Comparison of ENCODE assay signal across 8 mouse cellular contexts in genomic region chr17:35046681-35047455, GRCm38 (mm10). TPM values are rescaled to one million over a fixed set of nuclear protein-coding genes. Genes with fewer than 3 reads are reported as not detected.
A peak's percentile ranks its signal among the peaks of the same experiment; 100 is the strongest.
DNase-seq lines count a peak whose midpoint lies in the region; ATAC-seq lines count a peak whose summit lies in the region.

Gene Msh5, minus strand, starts transcription at chr17:35046745.

- H3K79me2 ChIP-seq in macrophage (ENCODE audit: inconsistent target): peaks cover 21% of the 10 kb centered on the region

- no peaks in the 10 kb centered on the region for H3K36me3 ChIP-seq in hindbrain, embryonic 15.5 days
- no peaks in the 10 kb centered on the region for H3K36me3 ChIP-seq in macrophage (ENCODE audit: inconsistent target)

- H3K4me1 ChIP-seq in hindbrain, embryonic 15.5 days (replicated peaks): peaks cover 27% of the 10 kb centered on the region

- no peaks in the 10 kb centered on the region for H3K9me3 ChIP-seq in hindbrain, embryonic 15.5 days

- DNase-seq in R1 (ENCODE audit: low read depth, low spot score): peak; percentile 100
- DNase-seq in cerebellum, postnatal 25 days: peak; percentile 95 to 98
- DNase-seq in frontal cortex, postnatal 25 days (ENCODE audit: low spot score in 2 of 2): peak; percentile 86 to 92
- DNase-seq in left cerebral cortex, adult 18-20 months (ENCODE audit: low spot score in 2 of 2): peak; percentile 86 to 89
- peak; percentile 91 for DNase-seq in right cerebral cortex, adult 18-20 months
- DNase-seq in urinary bladder, postnatal 10 days (ENCODE audit: low spot score): peak; percentile 84

- 3% methylated on average over 33 of the region's 33 CpGs for WGBS in hindbrain, embryonic 15.5 days
- WGBS in macrophage (ENCODE audit: missing documents): 0% methylated on average over 33 of the region's 33 CpGs

- ATAC-seq in hindbrain, embryonic 15.5 days (ENCODE audit: low FRiP score, low read depth): peak; percentile 98

- peak within 1 kb of the TSS; percentile 63 for H3K4me3 ChIP-seq in hindbrain, embryonic 15.5 days
- peak within 1 kb of the TSS; percentile 56 for H3K4me3 ChIP-seq in macrophage (ENCODE audit: inconsistent target)

- H3K9ac ChIP-seq in hindbrain, embryonic 15.5 days: peak within 1 kb of the TSS; percentile 71

- H3K4me2 ChIP-seq in hindbrain, embryonic 15.5 days: peak within 1 kb of the TSS; percentile 98

- no peaks in the 10 kb centered on the region for H3K27me3 ChIP-seq in hindbrain, embryonic 15.5 days

- H3K27ac ChIP-seq in hindbrain, embryonic 15.5 days (replicated peaks): peak within 1 kb of the TSS; percentile 71
- peak within 1 kb of the TSS; percentile 98 for H3K27ac ChIP-seq in macrophage

RNA-seq across cellular contexts. Expression of gene Msh5, which starts in this region (rescaled TPM):
- polyA plus RNA-seq in hindbrain, embryonic 15.5 days (2015; fragmentation: Nextera tagmentation; extraction: Ambion mirVana): 1.6 and 3.4 TPM in 2 replicates
- total RNA-seq in left cerebral cortex, adult 18-20 months (2021): under 1 TPM; 0.65 to 0.68 TPM
- 10 to 100 TPM in 10 of 26 experiments, 1 to 10 TPM in 16; 3.4 to 16.1 (median 8.3) TPM for total RNA-seq in macrophage (2018; cell fraction: chromatin; rRNA removed)
- 1 to 10 TPM in 6 of 26 experiments, under 1 TPM in 20; 0.12 to 1.8 (median 0.55) TPM for total RNA-seq in macrophage (2018; cell fraction: cytosol; rRNA removed)
- 10 to 100 TPM in 2 of 26 experiments, 1 to 10 TPM in 24; 1.8 to 21.5 (median 5.8) TPM for total RNA-seq in macrophage (2018; cell fraction: nucleus; rRNA removed)
- polyA plus RNA-seq in macrophage (2018): 0.48 to 0.51 TPM (median 0.50 TPM) in 3 replicates

Comparison
In these comparisons a context has a peak if more than half of its experiments do, and no peak if none do; other contexts are left out.
1. Peak in every context shown above with its lines: DNase-seq, ATAC-seq, H3K4me3 ChIP-seq and H3K27ac ChIP-seq.
2. Peak in DNase-seq in left cerebral cortex, adult 18-20 months; RNA of the gene not detected or under 1 TPM.